ENCODE assay signal across 8 mouse cellular contexts in genomic region chr5:99729361-99729882, GRCm38 (mm10). TPM values are rescaled to one million over a fixed set of nuclear protein-coding genes. Genes with fewer than 3 reads are reported as not detected.
DNase-seq lines count a peak whose midpoint lies in the region; TF ChIP-seq lines count a peak whose summit lies in the region.

No protein-coding gene starts in this region.

- peaks cover 79% of the 10 kb centered on the region for H3K27me3 ChIP-seq in forebrain, embryonic 10.5 days (ENCODE audit: poor library complexity, severe bottlenecking)
- H3K27me3 ChIP-seq in small intestine, adult 2 months (ENCODE audit: control insufficient read depth, insufficient read depth, low read length), result peaks cover 12% of the 10 kb centered on the region

- H3K36me3 ChIP-seq in forebrain, embryonic 10.5 days (replicated peaks), result no peaks in the 10 kb centered on the region
- no peaks in the 10 kb centered on the region for H3K36me3 ChIP-seq in small intestine, adult 2 months (ENCODE audit: control insufficient read depth, insufficient read depth, low read length)

- H3K27ac ChIP-seq in forebrain, embryonic 10.5 days, result peak overlapping the region; percentile 69
- H3K27ac ChIP-seq in small intestine, adult 2 months (ENCODE audit: insufficient read depth, low read depth, low read length), result no peak overlapping the region

- peak overlapping the region; percentile 67 for H3K4me3 ChIP-seq in forebrain, embryonic 10.5 days
- peak overlapping the region; percentile 24 for H3K4me3 ChIP-seq in small intestine, adult 2 months (ENCODE audit: low read depth, low read length)

- under 1% methylated on average over 18 of the region's 18 CpGs for WGBS in forebrain, embryonic 10.5 days
- WGBS in small intestine, adult 2 months, result 5% methylated on average over 18 of the region's 18 CpGs

- H3K9me3 ChIP-seq in forebrain, embryonic 10.5 days, result no peaks in the 10 kb centered on the region

- peaks cover 29% of the 10 kb centered on the region for H3K4me1 ChIP-seq in forebrain, embryonic 10.5 days
- H3K4me1 ChIP-seq in small intestine, adult 2 months (ENCODE audit: control insufficient read depth, insufficient read depth, insufficient read length, low read length), result peaks cover 6% of the 10 kb centered on the region; the same call in 1 of the 2 replicates

- TF ChIP-seq POLR2A in small intestine, adult 2 months (IDR thresholded peaks at IDR 0.05; ENCODE audit: low read depth, low read length), result no peak

- DNase-seq in thymus, postnatal 4 days, result peak; percentile 7
- DNase-seq in thymus, postnatal 25 days, result no peak
- DNase-seq in forebrain, embryonic 10.5 days (ENCODE audit: extremely low spot score, low spot score), result peak; percentile 56
- peak; percentile 30 for DNase-seq in heart, postnatal 4 days
- DNase-seq in layer of hippocampus, postnatal 14 days (ENCODE audit: low spot score in 2 of 2), result peak; percentile 18 to 31
- peak; percentile 34 for DNase-seq in mesoderm, embryonic 11.5 days (ENCODE audit: low read depth, low spot score)
- no peak for DNase-seq in spleen, adult 18-20 months

- TF ChIP-seq CTCF in small intestine, adult 2 months (IDR thresholded peaks at IDR 0.05; ENCODE audit: extremely low read depth, insufficient read length, insufficient replicate concordance, low read depth, low read length), result no peak

RNA-seq across cellular contexts. Expression of gene Rasgef1b, which starts 0.6 kb away (rescaled TPM):
- polyA plus RNA-seq in forebrain, embryonic 10.5 days (2016; fragmentation: Nextera tagmentation; extraction: Ambion mirVana), result 8.4 and 9.5 TPM in 2 replicates
- total RNA-seq in heart, postnatal 4 days (2021), result 10 to 100 TPM; 20.4 to 22.4 TPM
- total RNA-seq in layer of hippocampus, postnatal 14 days (2021), result 10 to 100 TPM; 26.7 to 32.2 TPM
- polyA plus RNA-seq in small intestine, adult 2 months (2012; rRNA removed), result 4.9 and 16.2 TPM in 2 replicates

Comparison
In these comparisons a context has a peak if more than half of its experiments do, and no peak if none do; other contexts are left out.
1. DNase-seq: peak in thymus, postnatal 4 days (single experiment), forebrain, embryonic 10.5 days (single experiment), heart, postnatal 4 days (single experiment), layer of hippocampus, postnatal 14 days (2 of 2) and mesoderm, embryonic 11.5 days (single experiment); none in thymus, postnatal 25 days (single experiment) and spleen, adult 18-20 months (0 of 2).